Mouse (Mus musculus) G1E (cell line): ENCODE measurements at regions not wholly inside any gene's neighbourhood (a gene's known extent, or its start where the extent isn't known, plus 50 kb on each side); places are given as distances from the start of the nearest gene placed in this dataset.

ENCODE experiments used
- ATAC-seq: 2 replicates; pipeline ENCODE4 v1.8.0; 2016; ENCODE audit warnings: mild to moderate bottlenecking; ENCODE audit not compliant: insufficient number of reproducible peaks, poor library complexity, low FRiP score, severe bottlenecking; ENCODE audit errors: extremely low read depth
- DNase-seq: peaks from one replicate; pipeline ENCODE4 v3.0.0; 2012; ENCODE audit warnings: low spot score
- H3K27me3 ChIP-seq: 2 replicates; pipeline ENCODE4 v1.6.1; 2012; ENCODE audit warnings: mild to moderate bottlenecking, low read length, inconsistent platforms; ENCODE audit not compliant: insufficient read depth
- H3K36me3 ChIP-seq: replicated peaks from 2 replicates; pipeline ENCODE3; 2012; ENCODE audit warnings: mild to moderate bottlenecking, inconsistent platforms
- H3K4me1 ChIP-seq: 2 replicates; pipeline ENCODE4 v1.6.1; 2012; ENCODE audit warnings: low read depth, low read length, inconsistent platforms, mixed read lengths; ENCODE audit not compliant: insufficient read depth
- H3K4me3 ChIP-seq: 2 replicates; pipeline ENCODE4 v1.5.1; 2012; ENCODE audit warnings: low read depth, mild to moderate bottlenecking, inconsistent platforms, low read length, moderate library complexity, mixed read lengths
- H3K9me3 ChIP-seq: replicated peaks from 2 replicates; pipeline ENCODE4 v1.6.1; 2012; ENCODE audit warnings: inconsistent platforms
- CTCF ChIP-seq: IDR thresholded peaks from 2 replicates; pipeline ENCODE4 v1.5.1; 2012; ENCODE audit warnings: low read depth, low read length, inconsistent platforms, mixed read lengths
- GATA1 ChIP-seq: IDR thresholded peaks from 2 replicates; pipeline ENCODE4 v1.6.1; 2012; ENCODE audit warnings: borderline replicate concordance, low read length, inconsistent platforms, mixed read lengths
- GATA2 ChIP-seq: IDR thresholded peaks from 2 replicates; pipeline ENCODE4 v1.6.1; 2012; ENCODE audit warnings: low read depth, low read length, inconsistent platforms, borderline replicate concordance
- POLR2AphosphoS5 ChIP-seq: IDR thresholded peaks from 2 replicates; pipeline ENCODE4 v1.6.1; 2012; ENCODE audit warnings: low read depth, low read length, inconsistent platforms; ENCODE audit not compliant: insufficient replicate concordance
- TAL1 ChIP-seq: conservative IDR thresholded peaks from 2 replicates; pipeline ENCODE4 v1.6.1; 2012; ENCODE audit warnings: low read depth, low read length, inconsistent platforms, mixed read lengths

DNA sequence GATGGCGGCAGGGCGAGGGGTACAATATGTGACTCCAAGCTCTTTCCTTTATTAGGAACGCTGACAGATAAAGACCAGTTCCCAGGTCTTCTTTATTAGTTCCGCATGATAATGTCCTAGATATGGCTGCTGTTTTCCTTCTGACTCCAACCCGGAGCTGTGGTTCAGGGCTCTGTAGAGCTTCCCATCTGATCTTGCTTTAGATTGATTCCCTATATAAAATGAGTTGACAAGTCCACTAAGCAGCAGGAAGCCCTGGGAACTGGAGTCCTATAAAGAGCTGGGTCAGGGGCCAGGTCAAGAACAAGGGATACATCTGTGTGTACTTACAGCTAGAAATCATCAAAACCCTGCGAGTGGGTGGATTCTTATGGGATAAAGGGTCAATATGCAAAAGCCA is 347.5 kb downstream of the Adra2a start:
- no peak for ATAC-seq
- Histone ChIP-seq H3K4me3 (no peak overlapping the region), H3K4me1 (no peaks in the 10 kb centered on the region), H3K9me3 (no peaks in the 10 kb centered on the region), H3K27me3 (peaks cover 5% of the 10 kb centered on the region; the same call in 1 of the 2 replicates), H3K36me3 (no peaks in the 10 kb centered on the region)
- no peak for TF ChIP-seq CTCF
- TF ChIP-seq TAL1, result no peak
- no peak for TF ChIP-seq POLR2AphosphoS5
- TF ChIP-seq GATA2, result no peak
- no peak for TF ChIP-seq GATA1
- DNase-seq, result no peak

DNA sequence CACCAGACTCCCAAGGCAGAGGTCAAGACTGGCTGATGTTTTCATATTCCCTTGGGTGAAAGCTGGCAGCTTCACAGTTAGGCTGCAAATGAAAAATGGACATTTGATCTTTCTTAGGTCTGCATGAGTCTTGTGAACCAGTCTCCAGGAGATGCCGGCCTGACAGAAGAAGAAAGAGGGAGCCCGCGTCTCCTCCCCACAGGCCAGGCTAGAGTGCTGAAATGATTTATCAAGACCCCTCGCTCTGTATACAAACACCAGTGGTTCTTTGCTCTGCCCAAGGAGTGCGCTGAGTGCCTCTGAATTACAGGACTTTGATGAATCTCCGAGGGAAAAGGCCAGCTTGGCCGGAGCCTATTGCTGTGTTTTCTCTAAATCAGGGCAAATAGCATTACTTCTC is 355.7 kb downstream of the Adra2a start:
- DNase-seq, result no peak
- Histone ChIP-seq H3K4me1 (no peaks in the 10 kb centered on the region), H3K36me3 (no peaks in the 10 kb centered on the region), H3K4me3 (no peak overlapping the region), H3K27me3 (peaks cover 5% of the 10 kb centered on the region; the same call in 1 of the 2 replicates), H3K9me3 (no peaks in the 10 kb centered on the region)
- no peak for ATAC-seq
- no peak for TF ChIP-seq GATA1
- no peak for TF ChIP-seq TAL1
- TF ChIP-seq GATA2, result no peak
- TF ChIP-seq POLR2AphosphoS5, result no peak
- no peak for TF ChIP-seq CTCF

DNA sequence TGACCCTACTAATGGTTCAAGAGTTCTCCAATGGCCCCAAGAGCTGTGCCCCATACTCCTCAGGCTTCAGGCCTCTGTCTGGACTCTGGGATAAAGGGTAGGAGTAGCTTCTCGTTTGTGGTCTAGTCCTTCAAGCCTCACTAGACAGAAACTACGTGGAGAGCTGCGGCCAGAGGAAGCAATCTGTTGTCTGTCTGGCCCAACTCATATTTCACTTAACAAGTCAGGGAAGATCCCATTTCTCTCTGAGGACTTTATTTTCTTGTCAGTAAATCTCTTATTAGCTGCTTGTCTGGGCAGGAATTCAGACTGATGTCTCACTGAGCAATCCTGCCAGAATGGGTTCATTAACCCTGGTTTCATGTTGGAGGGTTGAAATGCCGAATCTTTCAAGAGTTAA is 364.0 kb downstream of the Adra2a start:
- Histone ChIP-seq H3K4me3 (no peak overlapping the region), H3K36me3 (no peaks in the 10 kb centered on the region), H3K9me3 (no peaks in the 10 kb centered on the region), H3K27me3 (no peaks in the 10 kb centered on the region), H3K4me1 (no peaks in the 10 kb centered on the region)
- DNase-seq (no peak), ATAC-seq (no peak)
- TF ChIP-seq CTCF, result no peak

DNA sequence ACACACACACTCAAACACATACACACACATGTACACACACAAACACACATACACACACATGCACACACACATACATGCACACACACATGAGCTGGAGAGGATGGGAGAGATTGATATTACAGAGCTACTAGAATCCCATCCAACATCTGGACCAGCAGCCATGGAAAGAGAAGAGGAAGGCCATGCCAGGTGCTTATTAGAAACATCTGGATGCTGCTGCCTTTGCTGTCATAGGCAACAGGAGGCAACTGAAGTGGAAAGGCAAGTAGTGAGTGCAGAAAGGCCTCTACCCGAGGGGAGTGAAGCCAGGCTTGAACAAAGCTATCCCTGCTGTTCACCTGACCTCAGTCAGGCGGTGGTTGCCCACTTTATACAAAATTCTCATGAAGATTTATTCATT is 385.1 kb downstream of the Adra2a start:
- H3K4me1 ChIP-seq, result no peaks in the 10 kb centered on the region
- H3K36me3 ChIP-seq, result no peaks in the 10 kb centered on the region
- H3K9me3 ChIP-seq, result peaks cover 2% of the 10 kb centered on the region; the same call in 1 of the 2 replicates
- H3K4me3 ChIP-seq, result no peak overlapping the region
- TF ChIP-seq GATA2 (no peak), TAL1 (no peak), POLR2AphosphoS5 (no peak), CTCF (no peak), GATA1 (no peak)
- DNase-seq (no peak), ATAC-seq (no peak)
- peaks cover 4% of the 10 kb centered on the region; the same call in 1 of the 2 replicates for H3K27me3 ChIP-seq

DNA sequence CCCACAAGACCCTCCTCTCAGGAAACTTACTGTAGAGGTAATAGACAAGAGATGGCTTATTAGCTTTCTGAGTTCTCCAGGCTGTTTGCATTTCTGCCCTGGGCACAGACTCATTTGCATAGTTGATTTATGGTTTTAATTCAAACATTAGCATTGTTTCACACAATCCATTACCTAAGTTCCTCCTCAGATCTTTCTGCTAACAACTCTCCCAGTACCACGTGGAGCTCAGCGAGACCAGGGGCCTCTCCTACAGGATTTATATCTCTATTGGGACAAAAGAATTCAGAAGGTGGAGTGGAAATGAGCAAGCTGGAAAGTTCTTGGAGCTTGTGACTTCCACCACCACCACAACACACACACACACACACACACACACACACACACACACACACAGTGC is 396.8 kb downstream of the Adra2a start:
- no peak for ATAC-seq
- no peak for DNase-seq
- peaks cover 4% of the 10 kb centered on the region; the same call in 1 of the 2 replicates for H3K27me3 ChIP-seq
- no peaks in the 10 kb centered on the region for H3K9me3 ChIP-seq
- TF ChIP-seq CTCF, result no peak
- no peak for TF ChIP-seq TAL1
- no peak for TF ChIP-seq GATA1
- TF ChIP-seq GATA2, result no peak
- no peak for TF ChIP-seq POLR2AphosphoS5
- no peaks in the 10 kb centered on the region for H3K4me1 ChIP-seq
- no peak overlapping the region for H3K4me3 ChIP-seq
- no peaks in the 10 kb centered on the region for H3K36me3 ChIP-seq

DNA sequence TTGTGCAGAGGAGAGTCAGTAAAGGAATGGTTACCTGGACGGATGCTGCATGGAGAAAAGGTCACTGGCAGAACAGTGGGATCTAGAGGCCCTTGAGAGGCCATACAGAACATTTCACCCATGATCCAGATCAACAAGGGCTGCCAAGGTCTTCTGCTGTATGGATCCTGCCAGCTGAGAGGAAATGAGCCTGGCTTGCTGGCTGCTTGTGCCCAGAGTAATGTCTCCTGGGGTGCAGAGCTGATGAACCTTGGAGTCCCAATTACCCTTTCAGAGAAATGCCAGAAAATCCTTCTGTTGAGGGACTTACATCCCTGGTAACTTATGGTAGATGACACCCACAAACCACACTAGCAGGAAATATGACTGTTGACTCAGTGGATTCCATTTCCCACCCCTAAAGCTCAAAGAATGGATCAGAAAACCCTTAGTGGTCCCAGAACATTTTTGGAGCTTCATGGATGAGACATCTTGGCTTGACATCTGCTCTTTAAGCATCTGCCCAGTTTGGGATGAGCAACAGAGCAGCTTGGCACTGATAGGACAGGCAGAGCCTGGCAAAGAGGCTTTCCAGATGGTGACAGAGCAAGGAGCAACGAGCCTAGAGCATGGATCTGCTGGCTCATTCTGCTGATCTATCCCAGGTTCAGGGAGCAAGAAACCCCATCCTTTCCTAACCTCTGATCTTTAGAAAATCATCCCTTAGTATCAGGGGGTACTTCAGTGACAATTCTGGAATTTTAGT is 416.6 kb downstream of the Adra2a start:
- H3K4me1 ChIP-seq, result no peaks in the 10 kb centered on the region
- TF ChIP-seq CTCF, result no peak
- no peak for TF ChIP-seq GATA1
- no peak for TF ChIP-seq POLR2AphosphoS5
- TF ChIP-seq GATA2, result no peak
- TF ChIP-seq TAL1, result no peak
- no peaks in the 10 kb centered on the region for H3K9me3 ChIP-seq
- ATAC-seq (no peak), DNase-seq (no peak)
- H3K36me3 ChIP-seq, result no peaks in the 10 kb centered on the region
- H3K4me3 ChIP-seq, result no peak overlapping the region
- H3K27me3 ChIP-seq, result no peaks in the 10 kb centered on the region
